Mouse (Mus musculus): ENCODE results near the gene Gm12695.

The Gm12695 gene

GRCm38 (mm10) chr4:96697511-96698217, 87.3 kb downstream of the Gm12695 start:
- no peak for DNase-seq

GRCm38 (mm10) chr4:96696614-96697360, 88.2 kb downstream of the Gm12695 start:
- DNase-seq: no peak

- no peak for DNase-seq
Observed at GRCm38 (mm10) chr4:96687358-96687803, 97.6 kb downstream of the Gm12695 start.

- DNase-seq: no peak
Observed at GRCm38 (mm10) chr4:96683474-96683873, 101.5 kb downstream of the Gm12695 start.

- DNase-seq: no peak
Observed at GRCm38 (mm10) chr4:96680966-96681365, 104.0 kb downstream of the Gm12695 start.

- no peak for DNase-seq
Observed at GRCm38 (mm10) chr4:96680233-96680632, 104.8 kb downstream of the Gm12695 start.
